Mouse (Mus musculus) lung, postnatal 0 days (tissue): Measurements from ENCODE around the gene Qprt. TPM values are rescaled to one million over a fixed set of nuclear protein-coding genes. Genes with fewer than 3 reads are reported as not detected.
A peak's percentile ranks its signal among the peaks of the same experiment; 100 is the strongest.

Experiments
- ATAC-seq: fragments of 200-750 bp; cut with Nextera tagmentation; 2 replicates; pipeline ENCODE4 v1.8.0; 2017; ENCODE audit warnings: moderate library complexity
- DNase-seq: peaks from one replicate; pipeline ENCODE4 v3.0.0-alpha.2; 2016; ENCODE audit warnings: low spot score
- H3K27ac ChIP-seq: fragments of 300-500 bp; sonication (generic); 2 replicates; pipeline ENCODE4 v1.5.1; 2014; ENCODE audit warnings: antibody characterized with exemption, mild to moderate bottlenecking, low read length, mixed read lengths
- H3K27me3 ChIP-seq: fragments of 300-500 bp; sonication (generic); replicated peaks from 2 replicates; pipeline ENCODE4 v1.6.1; 2014; ENCODE audit warnings: low read length, mixed read lengths; ENCODE audit not compliant: insufficient read depth
- H3K36me3 ChIP-seq: fragments of 300-500 bp; sonication (generic); 2 replicates; pipeline ENCODE4 v1.6.1; 2014; ENCODE audit warnings: low read length, mixed read lengths; ENCODE audit not compliant: insufficient read depth
- H3K4me1 ChIP-seq: fragments of 300-500 bp; sonication (generic); 2 replicates; pipeline ENCODE4 v1.6.1; 2014; ENCODE audit warnings: antibody characterized with exemption, low read depth, low read length, mixed read lengths; ENCODE audit not compliant: insufficient read depth
- H3K4me2 ChIP-seq: fragments of 300-500 bp; sonication (generic); replicated peaks from 2 replicates; pipeline ENCODE4 v1.6.1; 2014; ENCODE audit warnings: low read depth, mild to moderate bottlenecking, low read length, moderate library complexity, mixed read lengths
- H3K4me3 ChIP-seq: fragments of 300-500 bp; sonication (generic); 2 replicates; pipeline ENCODE4 v1.5.1; 2014; ENCODE audit warnings: low read depth, low read length
- H3K9ac ChIP-seq: fragments of 300-500 bp; sonication (generic); replicated peaks from 2 replicates; pipeline ENCODE4 v1.6.1; 2014; ENCODE audit warnings: low read depth, mild to moderate bottlenecking
- H3K9me3 ChIP-seq: fragments of 300-500 bp; sonication (generic); 2 replicates; pipeline ENCODE4 v1.6.1; 2016; ENCODE audit warnings: low read length, mixed read lengths
- CTCF ChIP-seq: IDR thresholded peaks from 2 replicates; pipeline ENCODE4 v1.5.1; 2016; ENCODE audit warnings: antibody characterized with exemption, mild to moderate bottlenecking
- EP300 ChIP-seq: IDR thresholded peaks from 2 replicates; pipeline ENCODE4 v1.6.1; 2016; ENCODE audit warnings: antibody characterized with exemption, mild to moderate bottlenecking, control low read depth
- WGBS: fragments of 180-500 bp; shearing (Covaris S2); extraction: QIAGEN DNeasy Blood & Tissue Kit; methylation state at CpG from one replicate; pipeline ENCODE4 v1.1.7; 2014; 5-methylcytosine and 5-hydroxymethylcytosine counted together
- polyA plus RNA-seq: library from polyadenylated mRNA; unstranded; fragments of >200 nt; fragmentation: Nextera tagmentation; extraction: Ambion mirVana; gene quantifications from 2 replicates; pipeline ENCODE4 v1.2.1, GENCODE M21; 2015

The Qprt gene
- polyA plus RNA-seq, 1 experiment from 2014 or later, result 0.14 TPM

DNA sequence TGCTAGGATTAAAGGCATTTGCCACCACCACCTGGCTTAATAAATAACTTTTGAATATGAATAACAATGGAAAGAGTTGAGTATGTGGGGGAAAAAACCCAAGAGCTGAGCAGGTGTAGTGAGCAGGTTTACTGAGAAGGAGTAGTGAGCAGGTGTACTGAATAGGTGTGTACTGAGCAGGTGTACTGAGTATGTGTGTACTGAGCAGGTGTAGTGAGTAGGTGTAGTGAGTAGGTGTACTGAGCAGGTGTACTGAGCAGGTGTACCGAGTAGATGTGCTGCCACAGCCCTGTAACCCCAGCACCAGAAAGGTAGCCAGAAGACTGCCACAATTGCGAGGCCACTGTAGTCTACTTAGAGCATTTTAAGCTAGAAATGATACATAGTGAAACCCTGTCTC lies 37.2 kb downstream of the Qprt start:
- H3K36me3 ChIP-seq, result no peaks in the 10 kb centered on the region
- H3K4me2 ChIP-seq, result no peak overlapping the region
- no peak overlapping the region for H3K9ac ChIP-seq
- TF ChIP-seq EP300 (no peak), CTCF (no peak)
- WGBS, result 74% methylated on average over 2 of the region's 2 CpGs
- H3K4me3 ChIP-seq, result no peak overlapping the region
- H3K9me3 ChIP-seq, result no peaks in the 10 kb centered on the region
- H3K27ac ChIP-seq, result no peak overlapping the region
- no peak for DNase-seq
- no peak for ATAC-seq
- H3K4me1 ChIP-seq, result no peaks in the 10 kb centered on the region
- H3K27me3 ChIP-seq, result no peaks in the 10 kb centered on the region

GRCm38 (mm10) chr7:127083689-127084088 lies 38.3 kb downstream of the Qprt start:
- no peak for TF ChIP-seq EP300
- TF ChIP-seq CTCF, result no peak
- Histone ChIP-seq H3K4me3 (no peak overlapping the region), H3K9ac (no peak overlapping the region), H3K27me3 (no peaks in the 10 kb centered on the region), H3K27ac (no peak overlapping the region), H3K9me3 (no peaks in the 10 kb centered on the region), H3K4me2 (no peak overlapping the region), H3K36me3 (no peaks in the 10 kb centered on the region), H3K4me1 (no peaks in the 10 kb centered on the region)
- 70% methylated on average over 4 of the region's 4 CpGs for WGBS
- ATAC-seq (no peak), DNase-seq (no peak)

DNA sequence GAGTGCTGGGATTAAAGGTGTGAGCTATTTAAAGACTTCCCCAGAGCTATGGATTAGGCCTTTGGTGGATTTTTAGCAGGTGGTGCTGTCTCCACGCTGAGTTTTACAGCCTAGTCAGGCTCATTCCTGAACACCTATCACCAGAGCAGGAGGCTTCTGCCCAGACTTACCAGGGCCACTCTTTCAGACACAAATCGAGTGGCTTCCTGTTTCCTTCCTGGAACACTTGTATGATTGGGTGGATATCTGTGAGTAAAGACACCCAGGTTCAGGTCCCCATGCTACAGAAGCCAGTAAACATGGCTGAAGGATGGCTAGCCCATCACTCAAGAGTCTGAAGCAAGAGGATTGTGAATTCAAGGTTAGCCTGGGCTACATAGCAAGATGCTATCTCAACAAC lies 39.0 kb downstream of the Qprt start:
- Histone ChIP-seq H3K4me1 (no peaks in the 10 kb centered on the region), H3K9me3 (no peaks in the 10 kb centered on the region), H3K27ac (no peak overlapping the region), H3K4me3 (no peak overlapping the region), H3K9ac (no peak overlapping the region), H3K27me3 (no peaks in the 10 kb centered on the region), H3K36me3 (no peaks in the 10 kb centered on the region), H3K4me2 (no peak overlapping the region)
- ATAC-seq (no peak), DNase-seq (no peak)
- TF ChIP-seq CTCF (no peak), EP300 (no peak)
- 43% methylated on average over 2 of the region's 2 CpGs for WGBS

DNA sequence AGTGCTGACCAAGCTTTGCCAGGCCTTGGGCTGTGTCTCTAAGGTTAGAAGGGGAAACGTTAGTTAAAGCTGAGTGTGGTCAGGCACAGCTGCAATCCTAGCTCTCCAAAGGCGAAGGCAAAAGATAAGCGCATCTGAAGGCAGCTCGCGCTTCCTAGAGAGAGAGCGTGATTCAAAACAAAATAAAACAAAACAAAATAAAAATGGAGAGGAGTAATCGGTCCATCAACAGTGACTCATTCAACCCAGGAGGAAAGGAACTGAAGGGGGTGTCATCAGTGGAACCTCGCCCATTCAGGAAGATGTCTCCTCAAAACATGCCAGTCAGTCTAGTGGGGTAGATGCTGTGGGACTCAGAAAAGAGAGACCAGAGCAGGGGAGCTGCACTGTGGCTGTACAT lies 39.8 kb downstream of the Qprt start:
- Histone ChIP-seq H3K9ac (no peak overlapping the region), H3K4me3 (no peak overlapping the region), H3K9me3 (no peaks in the 10 kb centered on the region), H3K27ac (no peak overlapping the region), H3K36me3 (no peaks in the 10 kb centered on the region), H3K4me2 (no peak overlapping the region), H3K4me1 (no peaks in the 10 kb centered on the region), H3K27me3 (no peaks in the 10 kb centered on the region)
- TF ChIP-seq EP300, result no peak
- no peak for TF ChIP-seq CTCF
- DNase-seq (no peak), ATAC-seq (no peak)
- 70% methylated on average over 8 of the region's 8 CpGs for WGBS

DNA sequence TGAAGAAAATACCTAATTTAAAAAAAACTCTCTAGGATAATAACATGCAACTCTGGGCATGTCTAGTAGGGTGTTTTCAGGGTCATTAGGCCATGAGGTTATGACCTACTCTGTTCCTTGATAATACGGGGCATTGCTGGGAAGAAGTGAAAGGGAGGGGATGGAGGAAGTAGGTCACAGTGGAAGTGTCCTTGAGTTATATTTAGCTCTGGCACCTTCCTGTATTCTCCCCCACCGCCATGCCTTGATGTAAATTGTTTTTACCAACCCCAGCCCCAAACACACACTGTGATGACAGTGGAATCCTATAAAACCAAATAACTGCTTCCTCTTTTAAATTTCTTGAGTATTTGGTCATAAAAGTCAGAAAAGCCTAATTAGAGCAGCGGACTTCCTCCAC lies 42.0 kb downstream of the Qprt start:
- Histone ChIP-seq H3K9ac (no peak overlapping the region), H3K36me3 (no peaks in the 10 kb centered on the region), H3K27me3 (no peaks in the 10 kb centered on the region), H3K4me3 (no peak overlapping the region), H3K9me3 (no peaks in the 10 kb centered on the region), H3K27ac (no peak overlapping the region), H3K4me1 (no peaks in the 10 kb centered on the region), H3K4me2 (no peak overlapping the region)
- DNase-seq, result peak; percentile 39
- peak; percentile 12 for ATAC-seq
- 48% methylated on average over 3 of the region's 3 CpGs for WGBS
- no peak for TF ChIP-seq CTCF
- no peak for TF ChIP-seq EP300

GRCm38 (mm10) chr7:127077692-127078091 lies 44.3 kb downstream of the Qprt start:
- no peak for ATAC-seq

DNA sequence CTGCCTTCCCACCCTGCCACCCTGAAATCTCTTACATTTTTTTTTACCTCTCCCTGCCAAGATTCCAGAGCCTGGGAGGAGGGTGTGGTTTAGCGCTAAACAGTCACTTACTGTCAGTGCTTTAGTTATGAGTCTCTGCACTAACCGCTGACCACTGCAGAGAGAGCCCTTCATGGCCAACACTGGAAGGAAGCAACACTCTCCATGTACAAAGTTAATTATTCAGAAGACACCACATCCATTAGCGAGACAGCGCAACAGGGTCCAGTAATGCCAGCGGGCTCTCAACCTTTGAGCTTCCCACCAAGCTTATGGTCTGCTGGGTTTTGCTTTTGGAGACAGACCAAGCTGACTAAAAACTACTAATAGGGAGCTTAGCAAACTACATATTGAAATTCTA lies 45.8 kb downstream of the Qprt start:
- Histone ChIP-seq H3K36me3 (no peaks in the 10 kb centered on the region), H3K4me3 (no peak overlapping the region), H3K27ac (no peak overlapping the region), H3K4me1 (no peaks in the 10 kb centered on the region), H3K9me3 (no peaks in the 10 kb centered on the region), H3K27me3 (no peaks in the 10 kb centered on the region), H3K9ac (no peak overlapping the region), H3K4me2 (no peak overlapping the region)
- TF ChIP-seq CTCF (no peak), EP300 (no peak)
- no peak for ATAC-seq
- 78% methylated on average over 5 of the region's 5 CpGs for WGBS
- no peak for DNase-seq

More at GRCm38 (mm10) chr7:127077692-127078091, 44.3 kb downstream of the Qprt start:
- WGBS, result 84% methylated on average over 3 of the region's 3 CpGs
- H3K4me3 ChIP-seq, result no peak overlapping the region
- H3K9me3 ChIP-seq, result no peaks in the 10 kb centered on the region
- H3K27me3 ChIP-seq, result no peaks in the 10 kb centered on the region
- no peak for TF ChIP-seq EP300
- TF ChIP-seq CTCF, result peak; percentile 20; the same call in 1 of the 2 replicates
- no peak overlapping the region for H3K9ac ChIP-seq
- H3K36me3 ChIP-seq, result no peaks in the 10 kb centered on the region
- H3K27ac ChIP-seq, result no peak overlapping the region
- no peak overlapping the region for H3K4me2 ChIP-seq
- DNase-seq, result no peak
- no peaks in the 10 kb centered on the region for H3K4me1 ChIP-seq
